Mouse (Mus musculus) ovary, postnatal 36 days (tissue): ENCODE measurements at regions not wholly inside any gene's neighbourhood (a gene's known extent, or its start where the extent isn't known, plus 50 kb on each side); places are given as distances from the start of the nearest gene placed in this dataset.
A peak's percentile ranks its signal among the peaks of the same experiment; 100 is the strongest.

Experiments used
- DNase-seq: peaks from one replicate; pipeline ENCODE4 v3.0.0; 2022; ENCODE audit warnings: low spot score, mixed read lengths

DNA sequence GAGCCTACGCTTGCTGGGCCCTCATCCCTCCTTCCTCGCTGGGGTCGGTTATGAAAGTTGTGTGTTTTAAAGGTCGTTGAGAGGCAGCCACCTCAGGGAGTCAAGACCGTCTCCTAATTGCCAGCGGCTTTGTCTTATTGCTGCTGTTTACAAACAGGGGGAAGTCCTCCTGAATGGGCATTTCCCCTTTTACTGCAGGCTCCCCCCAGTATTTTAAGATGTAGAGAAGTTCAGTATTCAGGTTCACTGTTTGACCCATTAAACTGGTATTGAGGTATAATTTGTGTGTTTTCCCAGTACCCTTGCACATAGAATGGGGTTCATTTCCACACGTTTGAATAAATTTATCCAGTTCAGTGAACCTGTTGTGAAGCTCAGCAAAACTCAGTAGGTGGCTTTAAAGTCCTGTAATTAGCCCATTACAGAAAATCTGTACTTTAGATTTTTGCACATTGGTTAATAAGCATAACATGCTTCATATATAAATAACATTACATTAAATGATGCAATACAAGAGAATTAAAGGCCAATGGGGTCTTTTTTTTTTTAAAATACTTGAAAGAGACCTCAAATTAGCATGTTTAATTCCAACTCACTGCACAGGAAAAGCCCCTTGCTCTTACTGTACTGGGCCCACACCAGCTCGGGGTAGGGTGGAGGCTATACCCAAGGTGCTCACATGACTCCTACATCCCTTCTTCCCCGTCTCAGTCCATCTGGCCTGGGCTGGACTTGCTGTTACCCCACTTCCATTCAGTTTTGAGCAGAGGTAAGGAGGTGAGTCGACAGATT, 63.7 kb downstream of the Nkx2-1 start:
- no peak for DNase-seq

DNA sequence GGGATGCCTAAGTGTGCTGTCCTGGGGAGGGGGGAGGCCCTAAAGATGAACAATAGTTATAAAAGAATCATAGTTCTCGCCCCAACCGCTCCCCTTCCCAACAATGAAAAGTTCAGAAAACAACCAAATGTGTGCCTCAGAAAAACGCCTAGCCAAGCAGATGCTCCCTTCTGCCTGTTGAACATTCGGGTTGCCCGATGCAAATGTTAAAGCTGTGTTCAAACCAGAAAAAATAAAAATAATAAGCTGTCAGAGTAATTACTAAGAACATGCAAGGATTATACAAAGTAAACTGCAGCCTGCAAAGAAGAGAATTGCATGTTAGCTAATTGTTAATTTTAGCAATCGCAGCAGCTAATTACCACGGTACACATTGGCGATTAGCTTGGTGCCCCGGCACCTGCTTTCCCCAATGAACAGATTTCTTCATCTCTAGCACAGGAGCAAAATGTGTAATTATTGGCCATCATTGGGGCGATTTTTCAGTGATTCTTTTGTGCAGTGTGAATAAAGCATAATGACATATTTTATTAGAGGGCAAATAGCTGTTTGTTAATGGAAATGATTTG, 65.7 kb downstream of the Nkx2-1 start:
- DNase-seq: no peak

DNA sequence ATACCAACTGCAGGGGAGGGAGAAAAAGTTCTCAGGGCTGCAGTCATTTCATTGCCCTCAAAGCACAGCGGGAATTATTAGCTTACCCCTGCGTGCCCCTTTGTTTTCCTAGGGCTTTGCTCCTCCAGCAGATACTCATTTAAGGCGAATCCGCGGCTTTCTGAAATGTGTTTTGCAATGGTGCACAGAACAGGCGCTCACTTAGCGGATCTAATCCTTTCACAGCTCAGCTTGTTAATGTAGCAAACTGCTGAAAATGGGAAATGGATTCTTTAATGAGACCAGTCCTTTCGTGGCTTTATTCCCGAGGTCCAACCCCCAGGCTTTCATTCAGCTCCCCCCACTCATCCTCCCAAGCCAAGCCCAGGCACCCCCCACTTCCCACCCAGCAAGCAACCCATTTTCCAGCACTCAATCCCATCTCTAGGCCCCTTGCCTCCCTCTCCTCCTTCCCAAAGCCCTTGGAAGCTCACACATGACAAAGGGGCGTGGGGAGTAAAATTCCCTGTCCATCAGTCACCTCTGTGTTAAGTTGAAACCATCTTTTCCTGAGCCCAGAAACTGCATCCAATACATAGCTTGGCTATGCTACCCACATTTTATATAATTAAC, 77.1 kb downstream of the Nkx2-1 start:
- DNase-seq: no peak

DNA sequence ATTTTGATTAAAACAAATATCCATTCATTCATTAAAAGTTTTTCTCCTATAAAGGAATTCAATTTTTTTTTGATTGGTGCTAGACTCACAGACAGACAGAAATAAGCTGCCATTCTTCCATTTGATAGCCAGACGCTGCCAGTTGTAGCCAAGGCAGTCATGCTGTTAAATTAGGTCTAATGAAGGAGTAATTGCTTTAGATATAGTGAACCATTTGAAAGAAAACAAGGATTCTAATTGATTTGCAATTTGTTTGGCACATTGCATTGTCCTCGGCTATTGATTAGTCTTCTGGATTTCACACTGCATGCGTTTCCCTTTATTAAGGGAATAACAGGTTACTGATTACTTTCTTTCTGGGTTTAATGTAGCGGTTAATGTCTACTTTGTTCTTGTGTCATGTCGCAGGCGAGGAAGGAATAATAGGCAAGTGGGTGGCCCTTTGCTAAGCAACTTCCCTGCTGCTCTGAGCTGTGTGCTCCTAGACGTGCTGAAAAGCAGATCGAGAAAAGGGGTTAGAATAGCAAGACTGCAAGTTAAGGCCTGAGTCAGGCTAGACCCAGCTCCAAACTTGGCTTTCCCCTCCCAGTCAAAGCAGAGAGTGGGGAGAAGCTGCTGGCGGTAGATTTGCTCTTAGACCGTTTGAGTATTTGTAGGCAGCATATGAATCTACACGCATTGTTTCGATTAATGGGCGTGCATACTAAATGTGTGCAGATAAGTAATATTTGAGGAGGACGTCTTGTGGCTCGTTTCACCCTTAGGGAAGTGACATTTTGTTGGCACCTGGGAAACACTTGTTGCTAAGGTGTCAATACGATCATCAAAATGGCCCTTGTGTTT, 77.8 kb downstream of the Nkx2-1 start:
- no peak for DNase-seq

DNA sequence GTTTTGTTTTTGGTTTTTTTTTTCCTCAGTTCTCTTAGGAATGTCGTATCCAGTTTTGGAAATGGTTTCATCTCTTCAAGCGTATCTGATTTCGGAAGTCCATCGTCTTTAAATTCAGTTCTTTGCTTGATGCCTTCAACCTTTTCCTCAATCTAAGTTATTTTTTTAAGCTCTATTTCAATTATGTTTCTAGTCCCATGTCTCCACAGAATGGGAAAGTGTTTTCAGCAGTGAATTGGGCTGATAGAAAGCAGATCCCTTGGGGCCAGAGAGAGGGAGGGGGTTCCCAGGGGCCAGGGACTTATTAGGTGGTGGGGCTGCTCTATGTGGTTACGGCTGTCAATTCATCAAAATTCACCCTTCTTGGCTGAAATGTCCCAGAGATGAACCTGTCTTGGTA, 78.8 kb downstream of the Nkx2-1 start:
- DNase-seq: no peak

DNA sequence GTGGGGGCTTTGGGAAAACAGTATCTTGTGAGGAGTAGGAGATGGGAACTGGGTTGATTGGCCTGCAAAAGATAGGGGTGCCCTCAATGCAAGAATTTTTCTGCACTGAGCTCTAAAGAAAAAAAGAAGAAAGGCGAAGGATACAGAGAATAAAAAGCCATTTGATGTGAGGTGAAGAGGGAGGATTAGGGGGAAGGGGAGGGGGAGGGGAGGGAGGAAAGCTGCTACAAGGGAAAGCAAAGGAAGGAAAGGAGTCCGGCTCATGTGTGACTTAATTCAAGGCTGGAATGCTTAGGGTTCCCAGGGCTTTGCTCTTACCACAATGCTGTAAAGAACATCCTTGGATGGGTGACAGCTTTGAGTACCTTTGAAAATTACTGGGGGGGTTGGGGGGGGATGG, 79.4 kb downstream of the Nkx2-1 start:
- no peak for DNase-seq

DNA sequence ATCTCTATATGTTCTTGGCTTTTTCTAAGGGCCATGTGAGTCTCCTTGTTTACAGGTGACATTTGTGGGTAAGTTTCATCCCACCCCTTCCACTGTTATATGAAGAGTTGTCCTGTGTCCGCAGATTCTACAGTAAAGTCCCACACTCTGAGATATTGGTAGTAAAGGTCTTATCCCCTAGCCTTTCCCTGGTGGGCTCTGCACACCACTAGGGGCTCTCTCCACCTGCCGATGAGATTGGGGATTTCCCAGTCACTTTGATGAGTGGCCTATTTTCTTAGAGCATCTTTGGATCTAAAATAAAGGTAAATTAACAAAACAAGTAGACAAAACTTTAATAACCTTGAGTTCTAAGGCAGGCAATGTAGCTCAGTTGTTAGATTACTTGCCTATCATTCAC, 86.4 kb downstream of the Nkx2-1 start:
- no peak for DNase-seq

DNA sequence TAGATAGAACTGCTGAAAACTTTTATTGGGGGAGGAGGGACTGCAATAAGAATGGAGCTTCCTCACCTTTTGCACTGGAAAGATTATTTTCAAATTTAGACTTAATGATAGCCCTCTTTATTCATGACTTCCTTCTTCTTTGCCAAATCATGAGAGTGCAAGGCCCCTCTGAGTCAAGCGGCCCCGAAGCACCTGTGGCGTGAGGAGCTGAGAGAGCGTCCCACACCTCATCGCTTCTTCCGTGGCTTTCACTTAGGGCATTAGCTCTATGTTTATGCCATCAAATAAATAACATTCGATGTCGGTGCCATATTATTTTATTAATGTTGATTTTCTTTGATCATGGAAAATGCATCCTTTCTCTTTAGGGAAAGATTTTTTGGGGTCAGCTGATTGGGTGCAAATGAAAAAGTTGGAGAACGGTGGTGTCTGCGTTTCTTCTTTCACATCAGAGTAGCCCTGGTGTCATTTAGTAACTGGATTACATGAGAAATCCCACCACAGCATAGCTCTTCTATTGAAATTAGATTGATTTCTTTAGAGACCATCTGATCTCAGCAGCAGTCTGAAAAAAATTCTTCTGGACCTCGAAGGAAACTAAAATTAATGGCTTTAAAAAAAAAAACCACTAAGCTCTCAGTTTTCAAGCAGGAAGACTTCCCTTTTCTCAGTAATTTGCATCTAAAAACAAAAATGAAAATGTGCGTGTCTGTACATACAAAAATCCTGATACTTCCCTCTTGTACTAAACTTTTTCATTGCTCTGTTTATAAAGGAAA, 87.7 kb downstream of the Nkx2-1 start:
- no peak for DNase-seq

DNA sequence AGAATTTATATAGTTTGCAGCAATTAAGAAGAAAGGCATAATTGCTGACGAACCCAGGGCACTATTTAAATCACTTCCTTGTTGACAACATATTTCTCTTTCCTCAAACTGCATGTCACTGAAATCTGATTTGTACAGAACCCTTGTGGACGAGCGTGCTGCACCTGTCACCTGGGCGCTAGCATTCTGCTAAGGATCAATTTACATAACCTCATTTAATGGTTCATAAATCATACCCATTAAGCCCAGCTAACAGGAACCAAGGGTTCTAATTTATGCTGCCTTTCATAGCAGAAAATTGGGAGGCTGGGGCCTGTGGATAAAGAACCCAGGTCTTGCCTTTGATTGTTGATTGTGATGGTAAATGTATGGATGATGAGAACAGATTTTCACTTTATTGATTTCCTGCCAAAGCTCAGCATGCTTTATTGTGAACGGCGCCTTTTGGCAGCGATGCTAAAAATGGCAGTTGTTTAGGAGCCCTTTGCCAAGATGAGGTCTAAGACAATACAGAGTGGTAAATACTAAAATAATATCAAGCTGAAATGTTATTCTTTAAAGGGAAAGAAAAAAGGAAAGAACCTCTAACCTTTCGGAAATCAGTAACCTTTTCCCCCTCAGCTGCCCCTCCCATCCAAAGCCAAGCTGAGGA, 95.4 kb downstream of the Nkx2-1 start:
- DNase-seq: no peak

DNA sequence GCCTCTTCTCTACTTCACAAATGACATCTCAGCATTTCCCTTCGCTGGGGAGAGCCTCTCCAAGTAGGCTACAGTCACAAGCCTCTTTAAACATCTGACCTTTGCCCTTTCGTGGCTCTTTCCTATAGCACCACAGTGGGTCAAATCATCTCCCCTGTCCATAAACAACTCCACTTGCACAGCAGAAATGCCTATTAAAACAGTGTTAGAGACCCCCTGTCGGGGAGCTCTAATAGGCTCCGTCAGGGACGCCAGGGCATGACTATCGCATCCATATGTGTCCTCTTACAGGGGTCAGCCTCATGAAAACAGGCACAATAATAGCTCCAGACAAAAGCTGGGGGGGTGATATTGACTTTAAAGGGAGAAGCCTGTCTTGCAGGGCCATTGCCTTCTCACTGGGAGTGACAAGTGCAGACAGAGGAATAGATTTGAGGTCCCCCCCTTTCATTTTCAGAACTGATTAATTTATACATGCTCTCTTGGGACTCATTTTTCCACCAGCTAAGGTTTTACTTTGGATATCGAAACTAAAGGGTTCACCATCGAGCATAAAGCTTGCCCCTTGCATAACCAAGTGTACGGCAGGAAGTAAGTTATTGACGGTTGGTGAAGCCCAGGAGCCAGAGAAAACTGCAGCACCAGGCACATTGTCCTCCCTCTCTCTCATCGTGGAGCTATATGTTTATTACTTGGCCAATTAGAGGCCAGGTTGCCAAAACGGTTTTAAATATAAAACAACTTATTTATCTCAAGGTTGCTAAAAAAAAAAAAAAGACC, 94.6 kb upstream of the Mbip start:
- no peak for DNase-seq

DNA sequence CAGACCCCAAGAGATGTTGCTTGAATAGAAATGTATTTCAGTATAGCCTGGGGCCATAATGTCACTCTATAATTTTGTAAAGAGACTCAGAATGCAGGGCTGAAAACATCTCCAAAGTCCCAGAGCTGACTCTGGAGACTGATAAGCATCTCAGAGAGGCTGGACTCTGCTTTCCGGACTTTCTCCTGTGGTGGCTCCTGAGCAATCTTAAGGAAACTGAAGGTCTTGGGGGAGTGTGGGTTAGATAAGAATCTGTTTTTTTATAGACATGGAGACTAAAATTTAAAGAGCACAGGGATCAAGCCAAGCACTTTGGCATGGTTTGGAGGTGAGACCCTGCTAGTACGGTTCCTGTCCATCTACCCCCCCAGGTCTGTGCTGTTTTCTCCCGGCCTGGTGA, 92.7 kb upstream of the Mbip start:
- DNase-seq: no peak

DNA sequence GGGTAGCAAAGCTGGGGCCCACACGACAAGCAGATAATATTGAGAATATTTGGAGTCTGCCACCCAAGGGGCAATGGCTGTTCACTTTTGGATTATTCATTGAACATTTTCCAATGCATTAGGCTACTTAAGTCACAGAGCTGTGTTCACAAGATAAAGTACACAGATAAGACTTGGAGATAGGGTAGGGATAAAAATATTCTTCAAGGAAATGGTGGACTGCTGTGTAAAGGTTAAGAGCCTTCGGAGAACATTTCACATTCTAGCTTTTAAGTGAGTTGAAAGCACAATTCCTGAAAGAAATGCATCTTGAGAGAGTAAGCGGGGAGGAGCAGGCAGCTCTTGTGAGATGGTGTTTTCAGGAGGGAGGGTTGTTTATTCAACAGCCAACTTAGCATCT, 92.3 kb upstream of the Mbip start:
- DNase-seq: no peak

DNA sequence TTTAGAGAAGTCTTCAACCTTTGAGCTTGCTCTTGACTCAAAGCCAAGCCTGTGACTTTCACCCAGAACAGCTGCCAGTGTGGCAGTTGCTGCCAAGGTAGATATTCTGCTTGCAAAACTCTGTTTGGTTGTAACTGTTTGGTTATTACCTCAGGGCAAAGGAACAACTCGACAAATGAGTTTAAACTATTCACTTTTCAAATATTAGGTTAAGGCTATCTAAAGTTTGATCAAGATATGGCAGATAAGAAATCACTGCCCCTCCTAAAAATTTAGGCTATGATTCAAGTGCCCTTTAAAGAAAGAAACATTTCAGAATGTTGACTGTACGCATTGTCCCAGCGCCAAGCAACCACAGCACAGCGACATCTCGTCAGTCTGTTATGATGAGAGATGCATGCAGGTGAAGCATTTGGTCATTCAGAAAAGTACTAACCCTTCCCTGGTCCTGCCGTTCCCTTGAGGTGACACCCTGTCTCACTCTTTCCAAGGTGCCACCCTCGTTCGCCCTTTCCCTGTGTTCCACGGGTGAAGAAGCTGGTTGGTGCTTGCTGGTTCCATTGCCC, 81.1 kb upstream of the Mbip start:
- DNase-seq: no peak

DNA sequence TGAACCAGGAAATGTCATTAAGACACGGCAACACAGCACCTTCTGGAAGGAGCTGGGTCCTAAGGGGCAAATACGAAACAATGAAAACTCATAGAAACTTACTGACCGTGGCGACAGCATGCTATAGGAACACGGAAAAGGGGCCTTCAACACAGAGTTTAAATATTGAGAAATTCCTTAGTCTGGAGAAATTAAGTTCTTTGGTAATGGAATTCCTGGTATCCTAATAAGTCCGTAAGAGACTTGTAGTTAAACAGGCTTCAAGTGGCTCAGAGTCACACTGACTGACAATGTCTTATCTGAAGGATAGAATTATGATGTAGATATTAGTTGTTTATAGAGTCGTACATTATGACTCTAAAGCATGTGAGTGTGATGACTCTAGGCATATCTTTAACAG, 70.4 kb upstream of the Mbip start:
- no peak for DNase-seq

DNA sequence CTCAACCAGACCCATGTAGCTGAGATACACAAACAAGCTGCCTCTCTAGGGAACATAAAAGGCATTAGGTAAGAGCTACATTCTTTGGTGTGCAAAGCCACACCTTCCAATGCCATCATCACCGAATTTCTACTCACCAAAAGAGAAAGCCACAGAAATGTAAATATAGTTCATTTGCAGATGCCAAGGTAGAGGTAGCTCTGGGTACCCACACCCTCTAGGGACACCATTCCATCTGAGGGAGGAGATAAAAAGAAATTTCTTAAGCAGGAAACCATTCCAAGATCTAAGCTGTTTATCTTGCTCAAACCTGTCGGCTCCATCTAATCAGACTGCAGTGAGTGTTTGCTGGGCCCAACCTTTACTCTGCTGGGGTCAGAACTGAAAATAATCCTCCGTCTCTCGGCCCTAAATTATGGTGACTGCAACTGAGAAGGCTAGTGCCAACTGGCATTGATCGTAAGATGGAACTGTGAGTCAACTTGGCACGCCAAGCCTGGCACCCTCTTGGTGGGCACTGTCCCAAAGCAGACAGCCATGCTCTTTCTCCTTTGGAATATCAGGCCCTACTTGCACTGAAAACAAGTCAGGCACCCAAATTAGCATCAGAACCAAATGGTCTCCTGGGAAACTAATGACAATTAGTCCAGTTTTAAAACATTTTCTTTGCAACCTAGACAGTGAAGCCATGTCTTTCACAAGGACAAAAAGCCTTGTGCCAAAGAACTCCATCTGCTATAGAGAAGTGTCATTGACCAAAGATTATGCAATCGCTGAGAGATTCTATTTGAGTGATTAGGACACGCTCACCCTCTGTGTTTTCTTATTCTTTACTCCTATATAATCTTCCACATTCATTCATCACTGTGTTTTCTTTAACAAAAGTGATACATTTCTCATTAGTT, 69.4 kb upstream of the Mbip start:
- peak; percentile 21 for DNase-seq

DNA sequence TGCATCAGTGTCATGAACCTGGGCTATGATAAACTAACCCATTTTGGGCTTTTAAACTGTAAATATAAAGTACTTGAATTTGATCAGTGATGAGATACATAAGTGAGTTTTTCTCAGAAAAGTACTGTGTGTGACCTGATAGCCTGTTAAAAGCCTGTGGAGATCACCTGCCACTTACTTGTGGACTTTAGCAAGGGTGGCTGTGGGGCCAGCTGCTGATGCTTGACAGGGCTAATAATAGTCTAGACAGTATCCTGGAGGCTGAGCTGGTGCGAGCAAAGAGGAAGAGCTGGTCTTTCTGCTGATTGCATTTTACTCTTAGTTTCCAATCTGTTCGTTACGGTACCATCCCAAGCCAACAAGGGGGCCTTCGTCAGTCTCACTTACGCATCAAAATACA, 60.0 kb upstream of the Mbip start:
- no peak for DNase-seq

DNA sequence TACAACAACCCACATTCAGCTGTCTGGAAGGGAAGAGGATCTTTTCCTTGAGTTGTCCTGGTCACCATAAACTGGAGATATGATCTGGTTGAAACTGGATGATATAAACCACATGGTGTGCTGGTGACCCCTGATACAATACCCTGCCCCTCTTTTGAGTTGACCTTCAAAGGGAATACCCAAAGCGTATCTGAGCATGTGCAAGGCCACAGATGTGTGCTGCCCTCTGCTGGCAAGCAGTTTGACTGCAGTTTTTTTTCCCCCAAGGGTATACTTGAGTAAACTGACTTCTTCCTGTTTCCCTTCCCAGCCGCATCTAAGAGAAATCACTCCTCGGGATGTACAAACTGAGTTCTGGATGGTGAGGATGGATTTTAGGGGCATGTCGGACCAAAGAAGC, 59.1 kb upstream of the Mbip start:
- peak; percentile 25 for DNase-seq

DNA sequence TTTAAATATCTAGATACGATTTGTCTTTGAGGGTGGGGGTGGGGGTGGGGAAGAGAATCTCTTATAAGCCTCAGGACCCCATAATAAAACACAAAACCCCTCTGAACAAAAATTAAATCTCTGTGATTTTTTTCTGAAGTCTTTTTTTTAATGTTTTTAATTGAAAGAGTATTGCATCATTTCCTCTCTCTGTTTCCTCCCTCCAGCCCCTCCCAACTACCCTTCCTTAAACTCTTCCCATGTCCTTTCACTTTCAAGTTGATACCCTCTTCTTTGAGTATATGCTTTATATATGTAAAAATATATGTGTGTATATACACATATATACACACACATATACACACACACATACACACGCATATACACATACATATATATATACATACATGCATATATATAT, 58.6 kb upstream of the Mbip start:
- no peak for DNase-seq

DNA sequence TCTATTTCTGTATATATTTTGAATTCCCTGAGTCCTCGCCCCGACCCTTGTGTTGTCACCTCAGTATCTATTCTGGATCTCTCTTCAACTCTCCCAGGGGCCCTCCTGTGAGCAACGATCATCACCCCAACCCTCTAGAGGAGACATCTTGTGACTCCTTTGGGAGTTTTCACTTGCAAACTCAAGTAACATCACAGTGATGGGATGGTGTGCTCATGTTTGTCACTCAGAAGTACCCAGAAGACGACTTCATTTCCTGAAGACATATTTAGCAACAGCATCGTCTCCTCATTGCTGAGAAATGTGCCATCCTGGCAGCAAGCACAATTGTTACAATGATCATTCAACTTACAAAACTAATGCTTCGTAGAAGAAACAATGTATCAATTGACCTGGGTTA, 57.9 kb upstream of the Mbip start:
- no peak for DNase-seq
